Mouse (Mus musculus): ENCODE measurements around the gene Dusp14. TPM values are rescaled to one million over a fixed set of nuclear protein-coding genes. Genes with fewer than 3 reads are reported as not detected.

Gene Dusp14
- polyA plus RNA-seq, 1 experiment from 2014 or later, result 45.6 TPM

GRCm38 (mm10) chr11:84032559-84032958 lies 36.5 kb downstream of the Dusp14 start:
- Histone ChIP-seq H3K36me3 (ENCODE audit: insufficient read depth, low read length) (peaks cover 16% of the 10 kb centered on the region; the same call in 1 of the 2 replicates), H3K9me3 (replicated peaks; ENCODE audit: low read length) (no peaks in the 10 kb centered on the region), H3K4me3 (replicated peaks; ENCODE audit: low read depth, low read length) (no peak overlapping the region), H3K4me1 (replicated peaks; ENCODE audit: insufficient read depth, low read length) (no peaks in the 10 kb centered on the region), H3K4me2 (ENCODE audit: low read length) (no peak overlapping the region), H3K9ac (ENCODE audit: low read depth, low read length) (no peak overlapping the region), H3K27me3 (ENCODE audit: insufficient read depth, low read length) (no peaks in the 10 kb centered on the region), H3K27ac (no peak overlapping the region)
- no peak for TF ChIP-seq CTCF (IDR thresholded peaks at IDR 0.05; ENCODE audit: low read depth)
- ATAC-seq (replicated peaks; ENCODE audit: low FRiP score, low read depth) (no peak), DNase-seq (ENCODE audit: low spot score) (no peak)
- 73% methylated on average over 5 of the region's 5 CpGs for WGBS

GRCm38 (mm10) chr11:84031971-84032370 lies 37.1 kb downstream of the Dusp14 start:
- 51% methylated on average over 9 of the region's 9 CpGs for WGBS
- no peaks in the 10 kb centered on the region for H3K27me3 ChIP-seq (ENCODE audit: insufficient read depth, low read length)
- no peak overlapping the region for H3K27ac ChIP-seq
- ATAC-seq (replicated peaks; ENCODE audit: low FRiP score, low read depth), result no peak
- H3K36me3 ChIP-seq (ENCODE audit: insufficient read depth, low read length), result peaks cover 16% of the 10 kb centered on the region; the same call in 1 of the 2 replicates
- peak; percentile 72 for DNase-seq (ENCODE audit: low spot score)
- H3K4me2 ChIP-seq (ENCODE audit: low read length), result no peak overlapping the region
- no peak overlapping the region for H3K4me3 ChIP-seq (replicated peaks; ENCODE audit: low read depth, low read length)
- H3K9me3 ChIP-seq (replicated peaks; ENCODE audit: low read length), result no peaks in the 10 kb centered on the region
- no peak overlapping the region for H3K9ac ChIP-seq (ENCODE audit: low read depth, low read length)
- TF ChIP-seq CTCF (IDR thresholded peaks at IDR 0.05; ENCODE audit: low read depth), result peak; percentile 86
- no peaks in the 10 kb centered on the region for H3K4me1 ChIP-seq (replicated peaks; ENCODE audit: insufficient read depth, low read length)

GRCm38 (mm10) chr11:84028271-84029028 lies 40.6 kb downstream of the Dusp14 start:
- Histone ChIP-seq H3K9ac (ENCODE audit: low read depth, low read length) (no peak overlapping the region), H3K27ac (no peak overlapping the region), H3K27me3 (ENCODE audit: insufficient read depth, low read length) (no peaks in the 10 kb centered on the region), H3K9me3 (replicated peaks; ENCODE audit: low read length) (no peaks in the 10 kb centered on the region), H3K4me1 (replicated peaks; ENCODE audit: insufficient read depth, low read length) (no peaks in the 10 kb centered on the region), H3K4me2 (ENCODE audit: low read length) (no peak overlapping the region), H3K4me3 (replicated peaks; ENCODE audit: low read depth, low read length) (no peak overlapping the region), H3K36me3 (ENCODE audit: insufficient read depth, low read length) (peaks cover 39% of the 10 kb centered on the region; the same call in 1 of the 2 replicates)
- no peak for DNase-seq (ENCODE audit: low spot score)
- ATAC-seq (replicated peaks; ENCODE audit: low FRiP score, low read depth), result no peak
- no peak for TF ChIP-seq CTCF (IDR thresholded peaks at IDR 0.05; ENCODE audit: low read depth)
- WGBS, result 74% methylated on average over 9 of the region's 9 CpGs

GRCm38 (mm10) chr11:84027231-84027630 lies 41.8 kb downstream of the Dusp14 start:
- DNase-seq (ENCODE audit: low spot score) (peak; percentile 20), ATAC-seq (replicated peaks; ENCODE audit: low FRiP score, low read depth) (no peak)
- Histone ChIP-seq H3K4me3 (replicated peaks; ENCODE audit: low read depth, low read length) (no peak overlapping the region), H3K4me2 (ENCODE audit: low read length) (no peak overlapping the region), H3K27ac (no peak overlapping the region), H3K9ac (ENCODE audit: low read depth, low read length) (no peak overlapping the region), H3K9me3 (replicated peaks; ENCODE audit: low read length) (no peaks in the 10 kb centered on the region), H3K36me3 (ENCODE audit: insufficient read depth, low read length) (peaks cover 44% of the 10 kb centered on the region; the same call in 1 of the 2 replicates), H3K4me1 (replicated peaks; ENCODE audit: insufficient read depth, low read length) (no peaks in the 10 kb centered on the region), H3K27me3 (ENCODE audit: insufficient read depth, low read length) (no peaks in the 10 kb centered on the region)
- no peak for TF ChIP-seq CTCF (IDR thresholded peaks at IDR 0.05; ENCODE audit: low read depth)
- WGBS, result 84% methylated on average over 5 of the region's 5 CpGs

DNA sequence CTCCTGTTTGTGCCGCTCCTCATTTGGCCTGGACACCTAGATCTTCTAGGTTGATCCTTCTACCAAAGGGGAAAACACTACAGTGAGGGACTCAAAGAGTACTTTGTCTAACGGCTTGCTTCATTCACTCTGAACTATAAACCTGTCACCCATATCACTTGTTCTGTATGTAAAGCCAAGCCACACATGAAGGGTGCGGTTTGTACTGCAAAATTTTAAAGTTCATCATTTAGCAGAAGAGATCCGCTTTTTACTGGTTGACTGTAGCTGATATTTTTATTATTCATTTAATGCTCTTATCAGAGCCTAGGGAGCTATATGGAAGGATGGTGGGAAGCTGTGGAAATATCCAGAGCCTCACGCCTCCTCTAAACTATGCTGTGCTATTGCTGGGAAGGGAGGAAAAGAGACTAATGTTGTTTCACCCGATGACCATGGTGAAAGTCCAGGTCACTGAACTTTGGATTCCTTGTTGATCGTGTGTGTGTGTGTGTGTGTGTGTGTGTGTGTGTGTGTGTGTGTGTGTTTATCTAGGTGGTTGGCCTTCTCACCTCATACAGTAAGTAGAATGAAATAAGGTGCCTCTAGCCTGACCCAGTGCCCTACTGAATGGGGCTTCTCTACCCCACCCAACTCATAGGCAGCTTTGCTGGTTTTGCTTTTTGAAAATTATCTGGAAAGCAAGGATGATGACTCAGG lies 52.1 kb downstream of the Dusp14 start:
- Histone ChIP-seq H3K4me3 (replicated peaks; ENCODE audit: low read depth, low read length) (no peak overlapping the region), H3K36me3 (ENCODE audit: insufficient read depth, low read length) (0 out of 2 replicates have a peak, but pooled peaks cover 6% of the 10 kb centered on the region), H3K4me1 (replicated peaks; ENCODE audit: insufficient read depth, low read length) (0 out of 2 replicates have a peak, but pooled peaks cover 4% of the 10 kb centered on the region), H3K4me2 (ENCODE audit: low read length) (no peak overlapping the region), H3K27me3 (ENCODE audit: insufficient read depth, low read length) (no peaks in the 10 kb centered on the region), H3K9ac (ENCODE audit: low read depth, low read length) (no peak overlapping the region), H3K9me3 (replicated peaks; ENCODE audit: low read length) (no peaks in the 10 kb centered on the region), H3K27ac (no peak overlapping the region)
- no peak for TF ChIP-seq CTCF (IDR thresholded peaks at IDR 0.05; ENCODE audit: low read depth)
- WGBS, result 56% methylated on average over 7 of the region's 7 CpGs
- DNase-seq (ENCODE audit: low spot score) (peak; percentile 63), ATAC-seq (replicated peaks; ENCODE audit: low FRiP score, low read depth) (no peak)

GRCm38 (mm10) chr11:84016147-84016809 lies 52.8 kb downstream of the Dusp14 start:
- Histone ChIP-seq H3K27me3 (ENCODE audit: insufficient read depth, low read length) (no peaks in the 10 kb centered on the region), H3K9ac (ENCODE audit: low read depth, low read length) (no peak overlapping the region), H3K4me2 (ENCODE audit: low read length) (no peak overlapping the region), H3K27ac (no peak overlapping the region), H3K36me3 (ENCODE audit: insufficient read depth, low read length) (0 out of 2 replicates have a peak, but pooled peaks cover 6% of the 10 kb centered on the region), H3K4me1 (replicated peaks; ENCODE audit: insufficient read depth, low read length) (0 out of 2 replicates have a peak, but pooled peaks cover 4% of the 10 kb centered on the region), H3K9me3 (replicated peaks; ENCODE audit: low read length) (no peaks in the 10 kb centered on the region), H3K4me3 (replicated peaks; ENCODE audit: low read depth, low read length) (no peak overlapping the region)
- DNase-seq (ENCODE audit: low spot score), result no peak
- no peak for TF ChIP-seq CTCF (IDR thresholded peaks at IDR 0.05; ENCODE audit: low read depth)
- 69% methylated on average over 6 of the region's 6 CpGs for WGBS
- ATAC-seq (replicated peaks; ENCODE audit: low FRiP score, low read depth), result no peak

Measured in kidney, postnatal 0 days (tissue).